Mouse (Mus musculus): Measurements from ENCODE around the gene Ablim1. TPM values are rescaled to one million over a fixed set of nuclear protein-coding genes. Genes with fewer than 3 reads are reported as not detected.

The Ablim1 gene
- total RNA-seq, 2 experiments from 2014 or later: 50.9 to 59.8 TPM

DNA sequence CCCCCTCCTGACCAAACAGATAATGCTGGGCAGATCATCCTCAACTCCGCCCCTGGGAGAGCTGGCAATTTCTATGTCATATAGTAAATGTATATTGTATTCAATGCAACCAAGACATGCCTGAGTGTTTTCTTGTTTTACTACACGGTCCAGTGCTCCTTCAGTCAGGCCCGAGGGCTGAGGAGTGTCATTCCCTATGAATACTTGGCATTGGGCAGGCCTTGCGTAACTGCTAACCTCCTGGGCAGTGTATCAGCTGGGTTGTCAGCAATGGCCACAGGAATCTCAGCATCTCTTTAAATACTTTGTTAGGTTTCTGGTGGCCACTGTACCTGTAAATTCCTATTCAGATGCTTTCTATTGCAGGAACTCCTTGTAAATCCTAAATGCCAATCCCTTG, 320.1 kb downstream of the Ablim1 start:
- DNase-seq (ENCODE audit: low spot score in 2 of 2): no peak

DNA sequence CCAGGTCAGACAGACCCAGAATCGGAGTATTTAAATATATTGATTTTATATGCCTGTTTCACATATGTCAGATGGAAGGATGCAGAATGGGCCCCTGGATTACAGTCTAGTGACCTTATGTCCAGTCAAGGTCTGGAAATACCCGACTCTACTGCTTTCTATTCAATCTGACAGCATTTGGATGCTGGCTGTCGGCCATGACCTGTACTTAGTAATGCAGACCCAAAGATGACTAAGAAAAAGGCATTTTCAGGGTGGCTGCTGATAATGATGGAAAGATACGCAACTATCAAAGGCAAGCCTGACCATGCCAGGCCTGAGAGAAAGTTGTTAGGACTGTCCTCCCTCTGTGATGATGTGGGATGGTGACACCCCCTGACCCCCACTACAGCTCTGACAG, 321.0 kb downstream of the Ablim1 start:
- no peak for DNase-seq (ENCODE audit: low spot score in 2 of 2)

GRCm38 (mm10) chr19:56992978-56993545, 321.7 kb downstream of the Ablim1 start:
- DNase-seq (ENCODE audit: low spot score in 2 of 2): no peak

DNA sequence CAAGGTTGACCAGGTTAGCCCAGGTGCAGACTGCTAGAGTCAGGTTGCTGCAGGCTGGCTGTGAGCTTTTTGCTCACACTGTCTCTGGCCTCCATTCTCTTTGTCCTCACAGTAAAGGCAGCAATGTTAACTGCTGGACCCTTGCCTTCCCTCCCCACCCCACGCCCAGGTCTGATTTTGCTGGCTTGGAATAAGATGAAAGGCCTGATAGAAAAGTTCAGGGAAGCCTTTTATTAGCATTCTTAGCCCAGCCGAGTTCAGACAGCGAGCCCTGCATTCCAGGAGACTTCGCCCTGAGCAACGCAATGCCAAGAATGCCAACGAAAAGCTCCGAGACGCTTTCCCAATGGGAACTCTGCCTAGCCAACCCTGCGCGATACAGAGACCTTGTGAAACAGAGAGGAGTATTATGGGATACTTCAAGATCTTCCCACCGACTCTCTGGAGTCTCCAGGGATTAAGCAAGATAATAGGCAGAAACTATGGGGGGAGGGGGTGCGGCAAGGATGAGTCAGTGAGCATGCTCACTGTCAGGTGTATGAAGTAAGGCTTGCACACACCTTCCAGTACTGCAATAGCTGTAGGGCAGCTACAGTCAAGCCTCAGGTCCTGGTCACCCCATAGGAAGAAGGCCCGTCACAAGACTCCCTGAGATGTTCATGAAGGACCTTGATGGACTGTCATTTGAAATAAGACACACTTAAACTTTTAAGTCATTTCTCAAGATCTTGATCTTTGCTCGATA, 324.2 kb downstream of the Ablim1 start:
- no peak for DNase-seq (ENCODE audit: low spot score in 2 of 2)

DNA sequence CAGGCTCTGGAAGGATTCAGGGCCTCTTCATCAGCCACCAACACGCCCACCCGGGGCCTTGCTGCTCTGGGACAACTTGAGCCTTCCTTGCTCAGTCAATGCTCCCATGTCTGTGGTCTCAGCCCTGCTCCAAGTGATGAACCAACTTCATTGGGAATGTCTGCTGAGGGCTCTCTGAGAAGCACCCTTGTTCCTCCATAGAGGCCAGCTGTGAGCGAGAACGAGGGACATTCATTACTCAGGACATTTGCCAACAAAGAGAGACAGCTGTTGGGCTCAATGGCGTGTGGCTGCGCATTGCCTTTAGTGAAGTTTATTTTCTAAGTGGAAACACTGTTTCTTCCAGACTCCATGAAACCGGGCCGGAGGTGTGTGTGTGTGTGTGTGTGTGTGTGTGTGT, 325.5 kb downstream of the Ablim1 start:
- no peak for DNase-seq (ENCODE audit: low spot score in 2 of 2)

- no peak for DNase-seq (ENCODE audit: low spot score in 2 of 2)
Observed at GRCm38 (mm10) chr19:56984229-56984628, 330.5 kb downstream of the Ablim1 start.

DNA sequence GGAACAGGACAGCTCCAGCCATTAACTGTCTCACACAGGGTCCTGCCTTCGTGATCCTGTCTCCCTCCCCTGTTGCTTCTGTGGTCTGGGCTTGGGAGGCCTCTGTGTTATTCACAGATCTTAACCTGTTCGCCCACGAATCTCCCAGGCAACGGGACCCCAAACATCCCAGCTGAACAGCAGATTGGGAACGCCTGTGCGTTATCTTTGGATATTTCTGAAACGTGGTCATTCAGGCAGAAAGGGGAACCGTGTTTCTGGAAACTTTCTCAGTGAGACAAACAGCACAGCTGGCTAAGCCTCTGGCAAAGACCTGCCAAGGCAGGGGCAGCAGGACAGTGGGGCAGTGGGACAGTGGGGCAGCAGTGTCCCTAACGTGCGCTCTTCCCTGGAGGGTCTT, 331.0 kb downstream of the Ablim1 start:
- DNase-seq (ENCODE audit: low spot score in 2 of 2): no peak

Other genes with a start within 250 kb of the Ablim1 start
- gene Fam160b1, start 45.8 kb upstream of the Ablim1 start, total RNA-seq (2021): 10 to 100 TPM; 28.6 to 30.0 TPM
- 10 to 100 TPM; 26.1 to 27.5 TPM for gene Trub1, start 138.0 kb upstream of the Ablim1 start, total RNA-seq (2021)